Mouse (Mus musculus): ENCODE data around the gene Cfap97d2.

GRCm38 (mm10) chr8:13789606-13790005, 83.9 kb downstream of the Cfap97d2 start:
- TF ChIP-seq POLR2A (IDR thresholded peaks at IDR 0.05; ENCODE audit: extremely low read depth, insufficient read depth, low read length) (no peak), CTCF (IDR thresholded peaks at IDR 0.05; ENCODE audit: extremely low read depth, insufficient read depth, low read length) (no peak)
